ENCODE assay signal across 8 mouse cellular contexts in the genomic region with DNA sequence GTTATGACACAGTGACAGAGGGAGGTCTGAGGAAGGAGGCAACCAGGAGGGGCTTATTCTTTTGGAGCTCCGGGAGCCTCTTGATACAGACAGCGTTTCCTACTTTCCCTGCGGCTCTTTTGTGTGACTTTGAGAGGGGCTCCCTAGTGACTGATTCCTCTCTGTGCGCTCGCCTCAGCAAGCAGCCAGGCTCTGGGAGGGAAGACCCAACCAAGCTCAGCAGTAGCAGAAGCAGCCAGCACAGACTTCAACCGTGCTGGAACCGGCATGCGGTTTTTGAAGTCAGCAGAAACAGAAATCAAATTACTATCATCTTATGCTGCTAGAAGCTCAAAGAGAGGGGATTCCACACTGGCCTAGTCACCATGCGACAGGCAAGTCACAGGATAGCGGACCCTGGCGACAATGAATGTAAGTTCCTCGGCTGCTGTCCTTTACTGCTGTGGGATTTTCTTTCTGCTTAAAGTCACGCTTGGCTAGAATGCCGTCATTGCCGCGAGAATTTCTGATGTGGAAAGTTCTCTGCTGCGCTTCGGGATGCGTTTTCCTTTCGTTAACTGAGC. TPM values are rescaled to one million over a fixed set of nuclear protein-coding genes. Genes with fewer than 3 reads are reported as not detected.
DNase-seq lines count a peak whose midpoint lies in the region; ATAC-seq lines count a peak whose summit lies in the region.

A gene (plus strand): TSS at position 22 of the 563 bp plus-strand sequence.

- H3K9ac ChIP-seq in hindbrain, embryonic 11.5 days (ENCODE audit: low read depth, low read length) = peak within 1 kb of the TSS; percentile 32
- peak within 1 kb of the TSS; percentile 52 for H3K9ac ChIP-seq in liver, embryonic 12.5 days

- H3K27me3 ChIP-seq in hindbrain, embryonic 11.5 days (ENCODE audit: control insufficient read depth, insufficient read depth, low read length) = peaks cover 2% of the 10 kb centered on the region; the same call in 1 of the 2 replicates
- peaks cover 39% of the 10 kb centered on the region for H3K27me3 ChIP-seq in liver, embryonic 12.5 days (replicated peaks)

- ATAC-seq in hindbrain, embryonic 11.5 days (ENCODE audit: low FRiP score) = peak; percentile 46
- ATAC-seq in liver, embryonic 12.5 days = no peak

- no peak within 1 kb of the TSS for H3K27ac ChIP-seq in hindbrain, embryonic 11.5 days (ENCODE audit: low read depth, low read length)
- no peak within 1 kb of the TSS for H3K27ac ChIP-seq in liver, embryonic 12.5 days

- H3K9me3 ChIP-seq in hindbrain, embryonic 11.5 days (ENCODE audit: control insufficient read depth, low read length) = no peaks in the 10 kb centered on the region
- H3K9me3 ChIP-seq in liver, embryonic 12.5 days (replicated peaks) = no peaks in the 10 kb centered on the region

- peak within 1 kb of the TSS; percentile 72 for H3K4me2 ChIP-seq in hindbrain, embryonic 11.5 days (replicated peaks; ENCODE audit: low read depth, low read length)
- H3K4me2 ChIP-seq in liver, embryonic 12.5 days = peak within 1 kb of the TSS; percentile 64

- H3K4me3 ChIP-seq in hindbrain, embryonic 11.5 days (ENCODE audit: low read depth, low read length) = peak within 1 kb of the TSS; percentile 25
- peak within 1 kb of the TSS; percentile 38 for H3K4me3 ChIP-seq in liver, embryonic 12.5 days

- DNase-seq in cerebellum, postnatal 14 days = peak; percentile 7 to 15
- no peak for DNase-seq in cerebellum, adult 9-10 months
- peak; percentile 33 for DNase-seq in 3T3-L1 (ENCODE audit: low read depth, low spot score)
- peak; percentile 57 for DNase-seq in embryo, embryonic 9.5 days (ENCODE audit: extremely low spot score)
- peak; percentile 55 for DNase-seq in hindbrain, embryonic 11.5 days (ENCODE audit: low spot score)
- peak; percentile 52 for DNase-seq in retina, embryonic 14.5 days (ENCODE audit: low spot score)
- DNase-seq in thymus, postnatal 0 days (ENCODE audit: low spot score) = no peak

- under 1% methylated on average over 20 of the region's 20 CpGs for WGBS in hindbrain, embryonic 11.5 days
- 6% methylated on average over 20 of the region's 20 CpGs for WGBS in liver, embryonic 12.5 days (ENCODE audit: insufficient replicate concordance)

- no peaks in the 10 kb centered on the region; the same call in 1 of the 2 replicates for H3K4me1 ChIP-seq in hindbrain, embryonic 11.5 days (replicated peaks; ENCODE audit: control insufficient read depth, insufficient read depth, low read length)
- peaks cover 25% of the 10 kb centered on the region for H3K4me1 ChIP-seq in liver, embryonic 12.5 days

- H3K36me3 ChIP-seq in hindbrain, embryonic 11.5 days (ENCODE audit: control insufficient read depth, insufficient read depth, low read length) = no peaks in the 10 kb centered on the region
- no peaks in the 10 kb centered on the region for H3K36me3 ChIP-seq in liver, embryonic 12.5 days

RNA-seq across cellular contexts. Expression of the gene that starts here (rescaled TPM):
- 0.77 and 0.78 TPM in 2 replicates for polyA plus RNA-seq in hindbrain, embryonic 11.5 days (2014; fragmentation: Nextera tagmentation; extraction: Ambion mirVana)
- polyA plus RNA-seq in liver, embryonic 12.5 days (2016; fragmentation: Nextera tagmentation; extraction: Ambion mirVana) = 0.29 and 0.31 TPM in 2 replicates
- 0.09 TPM in 1 of 2 replicates, not detected in the other for polyA plus RNA-seq in thymus, postnatal 0 days (2015; fragmentation: Nextera tagmentation; extraction: Ambion mirVana)

Comparison
In these comparisons a context has a peak if more than half of its experiments do, and no peak if none do; other contexts are left out.
1. DNase-seq: peak in cerebellum, postnatal 14 days (2 of 2), 3T3-L1 (single experiment), embryo, embryonic 9.5 days (single experiment) and retina, embryonic 14.5 days (single experiment); none in cerebellum, adult 9-10 months (single experiment) and thymus, postnatal 0 days (single experiment).
2. Peak in DNase-seq, ATAC-seq, H3K4me3 ChIP-seq, H3K9ac ChIP-seq and H3K4me2 ChIP-seq in hindbrain, embryonic 11.5 days; RNA of the gene not detected or under 1 TPM.